Mouse (Mus musculus) cerebellum, postnatal 25 days (tissue): Measurements from ENCODE around the gene Prlh.

Experiments used
- DNase-seq, 2 experiments: peaks; one replicate each; pipeline ENCODE4 v3.0.0; 2021; ENCODE audit warnings: mixed read lengths in 2 of 2

The Prlh gene

DNA sequence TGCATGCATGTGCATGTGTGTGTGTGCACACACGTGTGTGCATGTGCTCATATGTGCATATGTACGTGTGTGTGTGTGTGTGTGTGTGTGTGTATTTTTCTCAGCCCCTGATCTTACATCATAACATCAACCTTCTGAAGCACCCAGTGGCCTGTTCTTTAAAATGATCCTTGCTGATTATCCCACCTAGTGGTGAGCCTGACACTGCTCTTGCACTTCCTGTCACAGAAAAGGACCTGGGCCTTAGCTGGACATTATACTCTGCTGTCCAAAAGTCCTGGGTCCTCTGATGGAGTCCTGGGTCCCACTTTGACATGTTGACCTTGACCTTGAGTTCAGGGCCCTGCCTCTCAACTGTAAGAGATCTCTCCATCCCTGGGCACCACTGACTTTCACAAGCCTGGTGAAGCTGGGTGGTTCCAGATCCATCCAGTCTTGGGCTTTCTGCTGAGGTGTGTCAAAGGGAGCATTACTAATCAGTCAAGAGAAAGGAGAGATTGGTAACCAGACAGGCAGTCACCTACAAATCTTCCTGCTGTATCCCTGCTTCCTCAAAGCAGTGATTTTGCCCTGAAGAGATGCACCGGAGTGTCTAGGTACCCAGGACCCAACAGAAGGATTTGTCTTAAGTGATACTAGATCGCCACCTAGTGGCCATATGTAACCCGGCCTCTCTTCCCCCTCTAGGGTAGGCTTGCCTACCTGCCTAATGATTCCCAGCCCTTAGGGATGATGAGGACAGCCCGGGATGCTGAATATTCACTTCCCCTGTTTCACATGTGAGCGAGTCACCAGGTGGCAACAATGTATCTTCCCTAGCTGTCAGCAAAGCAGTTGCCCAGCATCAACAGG lies 3.6 kb downstream of the Prlh start:
- peak; percentile 47 to 75 for DNase-seq

DNA sequence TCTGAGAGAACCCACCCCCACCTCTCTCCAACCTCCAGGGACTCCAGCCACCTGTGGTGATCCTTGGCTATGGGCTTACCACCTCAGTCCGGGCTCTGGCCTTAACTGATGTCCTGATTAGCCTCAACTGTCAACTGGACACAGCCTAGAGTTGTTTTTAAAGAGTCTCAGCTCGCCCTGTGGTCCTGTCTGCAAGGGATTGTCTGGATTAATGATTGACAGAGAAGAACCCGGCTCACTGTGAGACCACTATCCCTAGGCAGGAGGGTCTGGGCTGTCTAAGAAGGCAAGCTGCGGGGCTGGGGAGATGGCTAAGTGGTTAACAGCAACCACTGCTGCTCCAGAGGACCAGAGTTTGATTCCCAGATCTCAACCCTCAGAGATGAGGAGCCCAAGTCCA lies 9.6 kb downstream of the Prlh start:
- DNase-seq: no peak

DNA sequence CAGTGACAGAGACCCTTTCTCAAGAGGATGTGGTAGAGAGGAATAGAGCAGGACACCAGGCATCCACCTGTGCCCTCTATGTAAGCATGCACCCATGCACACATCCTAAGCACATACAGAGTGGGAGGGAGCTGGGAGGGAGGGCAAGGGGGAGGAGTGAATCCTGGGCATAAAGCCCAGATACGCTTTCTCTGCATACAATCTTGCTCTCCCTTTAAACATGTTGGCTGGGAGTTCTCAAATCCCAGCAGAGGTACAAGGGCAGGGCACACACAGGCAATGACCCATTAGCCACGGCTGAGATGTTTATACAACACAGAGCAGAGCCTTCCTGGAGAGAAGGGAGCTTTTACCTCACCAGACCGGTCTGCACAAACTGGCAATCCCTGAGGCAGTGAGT lies 10.1 kb downstream of the Prlh start:
- no peak for DNase-seq

DNA sequence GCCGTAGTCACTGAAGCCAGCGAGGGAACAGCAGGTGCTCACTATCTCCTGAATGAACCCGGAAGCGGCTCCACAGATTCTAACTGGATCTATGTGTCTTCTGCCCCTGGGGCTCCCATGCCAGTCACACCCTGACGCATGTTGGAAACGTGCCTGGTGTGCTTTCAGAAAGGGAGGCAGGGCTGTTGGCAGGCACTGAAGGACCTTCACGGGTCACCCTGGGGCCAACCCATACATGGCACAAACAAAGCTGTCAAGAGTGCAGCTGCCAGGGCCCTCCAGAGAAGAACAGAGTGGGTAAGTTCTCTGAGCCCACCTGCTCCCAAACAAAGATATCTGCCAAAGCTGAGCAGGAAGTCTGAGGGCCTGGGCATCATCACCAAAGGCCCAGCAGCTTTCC lies 14.7 kb downstream of the Prlh start:
- DNase-seq: no peak

DNA sequence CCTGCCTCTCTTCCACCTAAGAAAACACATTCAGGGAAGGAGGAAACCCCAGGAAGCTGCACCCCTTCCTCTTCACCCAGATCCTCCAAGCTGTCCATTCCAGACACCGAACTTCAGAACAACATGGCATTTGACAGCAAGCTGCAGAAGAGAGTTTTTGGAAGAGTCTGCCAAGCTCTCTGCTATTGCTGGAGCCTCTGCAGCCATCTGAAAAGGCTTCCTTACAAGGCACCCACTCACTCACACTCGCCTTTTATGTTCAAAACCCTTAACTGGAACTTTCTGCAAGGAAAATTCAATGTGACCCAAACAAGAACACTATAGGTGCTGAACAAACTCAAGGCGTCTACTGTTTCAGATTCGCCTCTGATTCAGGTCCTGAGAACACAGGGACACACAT lies 15.7 kb downstream of the Prlh start:
- DNase-seq: no peak

DNA sequence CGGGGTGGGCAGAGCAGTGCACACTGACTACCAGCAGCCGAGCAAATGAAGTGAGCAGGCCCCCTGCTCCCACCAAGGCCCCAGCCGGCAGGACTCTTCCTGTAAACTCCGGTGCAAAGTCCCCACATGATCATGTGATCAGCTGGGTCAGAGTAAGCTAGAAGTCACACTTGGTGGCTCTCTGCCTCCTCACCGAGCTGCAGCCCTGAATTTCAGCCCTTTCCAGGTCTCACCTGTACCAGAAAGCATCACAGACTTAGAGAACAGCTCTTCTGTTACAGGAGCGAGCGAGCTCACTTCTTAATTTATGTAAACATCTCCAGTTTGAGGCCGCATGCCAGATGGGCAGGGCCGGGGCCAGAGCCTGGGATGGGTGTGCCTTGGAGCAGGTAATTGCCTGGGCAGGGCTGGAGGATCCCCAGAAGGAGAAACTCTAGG lies 16.5 kb downstream of the Prlh start, which contains the start of gene Rab17:
Gene Rab17 (minus strand): TSS at position 315 of the 438 bp plus-strand sequence.
- no peak for DNase-seq

DNA sequence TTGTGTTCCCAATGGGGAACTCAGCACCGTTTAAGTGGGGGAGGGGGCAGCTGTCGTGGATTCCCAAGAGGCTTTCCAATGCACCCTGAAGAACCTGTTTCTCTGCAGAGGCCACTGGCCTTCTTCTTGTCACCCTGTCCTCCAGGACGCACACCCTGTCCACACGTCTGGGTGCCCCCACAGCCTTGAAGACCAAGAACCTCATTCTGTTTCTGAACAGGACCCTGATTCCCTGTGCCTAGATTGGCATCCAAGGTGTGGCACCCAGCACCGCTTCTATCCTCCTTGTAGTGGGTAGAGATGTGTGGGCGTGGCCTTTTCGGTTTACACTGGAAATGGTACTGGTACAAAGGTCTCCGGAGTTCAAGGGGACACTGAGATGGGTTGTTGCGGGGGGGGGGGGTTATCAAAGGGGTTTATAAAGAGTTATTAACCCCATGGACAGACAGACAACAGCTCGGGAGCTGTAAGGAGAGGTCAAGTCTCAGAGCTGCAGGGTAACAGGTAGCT lies 17.0 kb downstream of the Prlh start:
- DNase-seq: no peak

DNA sequence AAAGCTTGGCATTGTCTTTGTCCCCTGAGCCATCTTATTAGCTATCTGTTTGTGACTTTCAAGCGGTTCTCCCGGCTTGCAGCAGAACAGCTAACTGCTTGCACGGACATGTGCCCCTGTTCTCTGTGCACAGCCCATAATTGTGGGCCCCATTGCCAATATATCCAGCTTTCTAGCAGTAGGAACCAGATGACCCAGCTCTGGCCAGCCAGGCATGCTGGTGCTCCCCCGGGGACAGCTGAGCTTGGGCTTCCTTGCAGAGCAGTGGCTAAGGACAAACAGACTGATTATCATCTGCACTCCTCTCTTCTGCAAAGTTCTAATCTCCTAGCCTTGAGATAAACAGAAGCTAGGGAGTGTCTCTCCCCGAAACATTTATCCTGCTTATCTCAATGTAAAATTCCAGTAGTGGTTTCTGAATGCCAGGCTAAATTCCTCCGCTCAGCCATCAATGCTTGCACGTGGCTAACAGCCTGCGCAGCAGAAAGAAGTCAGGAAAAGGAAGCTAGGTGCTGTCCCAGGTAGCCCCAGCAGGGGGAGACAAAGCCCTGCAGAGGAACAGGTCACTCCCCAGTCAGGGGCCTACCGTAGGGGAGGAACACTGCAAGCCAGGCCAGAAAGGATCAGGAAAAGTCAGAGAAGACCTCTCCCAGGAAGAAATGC lies 20.1 kb downstream of the Prlh start:
- DNase-seq: peak; percentile 93 to 96

DNA sequence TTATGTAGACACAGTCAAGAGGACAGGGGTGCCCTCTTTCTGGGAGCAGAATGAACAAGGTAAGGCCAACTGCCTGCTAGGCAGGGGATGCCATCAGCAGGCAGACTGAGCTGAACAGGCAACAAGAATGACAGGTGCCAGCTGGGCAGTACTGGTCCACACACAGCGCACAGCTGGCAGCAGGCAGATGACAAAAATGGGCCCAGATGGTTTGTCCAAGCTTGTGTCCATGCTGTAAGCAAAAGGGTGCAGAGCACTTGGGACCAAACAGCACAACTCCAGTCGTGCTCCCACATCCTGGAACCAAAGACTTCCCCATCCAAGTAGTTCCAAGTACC lies 20.6 kb downstream of the Prlh start:
- DNase-seq: no peak

DNA sequence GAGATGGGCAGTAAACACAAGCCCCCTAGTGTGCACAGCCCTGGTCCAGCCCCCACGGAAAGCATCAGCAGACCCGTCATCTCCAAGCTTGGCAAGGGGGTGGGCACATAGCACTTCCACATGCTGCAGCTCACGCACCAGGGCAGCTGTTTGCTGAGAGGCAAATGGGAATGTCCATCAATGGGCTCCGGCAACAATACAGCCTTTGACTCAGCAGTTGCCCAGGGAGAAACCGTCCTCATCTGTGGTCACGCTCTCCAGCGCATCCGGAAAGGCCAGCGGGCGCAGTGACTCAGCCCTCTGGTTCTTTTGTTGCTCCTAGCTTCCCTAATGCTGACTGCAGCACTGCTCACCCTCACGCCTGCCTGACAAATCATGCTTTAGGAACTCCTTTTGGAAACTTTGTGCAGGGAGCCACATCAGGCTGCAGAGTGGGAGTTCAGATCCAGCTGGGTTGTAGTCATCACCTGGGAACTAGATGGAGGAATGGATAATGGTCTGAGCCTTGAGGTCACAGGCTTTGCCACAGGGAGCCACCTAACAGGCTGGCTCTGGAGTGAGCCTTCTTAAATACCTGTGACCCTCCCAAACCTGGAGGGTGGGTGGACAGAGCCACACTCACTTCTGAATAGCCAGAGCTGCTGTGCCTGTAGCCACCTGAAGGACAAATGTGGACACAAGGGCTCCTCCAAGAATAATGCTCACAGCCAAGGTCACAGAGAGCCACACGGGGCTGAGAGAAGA lies 22.2 kb downstream of the Prlh start:
- DNase-seq: peak in 1 of 2 experiments; percentile 35

DNA sequence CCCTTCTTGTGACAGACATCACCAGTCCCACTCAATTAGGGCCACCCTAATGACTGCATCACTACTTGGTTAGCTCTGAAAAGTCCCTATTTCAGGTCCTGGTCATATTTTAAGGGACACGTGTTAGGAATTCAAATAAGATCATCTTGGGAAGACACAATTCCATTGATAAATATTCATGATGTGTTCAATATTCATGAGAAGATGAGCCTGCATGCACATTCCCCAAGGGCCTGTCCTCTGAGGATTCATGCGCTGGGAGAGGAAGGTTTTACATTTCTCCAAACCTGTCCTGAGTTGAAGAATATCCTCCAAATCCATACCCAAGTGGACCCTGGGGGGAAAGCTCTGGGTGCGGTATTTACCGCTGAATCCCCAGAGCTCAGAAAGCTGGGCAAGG lies 23.1 kb downstream of the Prlh start:
- DNase-seq: no peak

DNA sequence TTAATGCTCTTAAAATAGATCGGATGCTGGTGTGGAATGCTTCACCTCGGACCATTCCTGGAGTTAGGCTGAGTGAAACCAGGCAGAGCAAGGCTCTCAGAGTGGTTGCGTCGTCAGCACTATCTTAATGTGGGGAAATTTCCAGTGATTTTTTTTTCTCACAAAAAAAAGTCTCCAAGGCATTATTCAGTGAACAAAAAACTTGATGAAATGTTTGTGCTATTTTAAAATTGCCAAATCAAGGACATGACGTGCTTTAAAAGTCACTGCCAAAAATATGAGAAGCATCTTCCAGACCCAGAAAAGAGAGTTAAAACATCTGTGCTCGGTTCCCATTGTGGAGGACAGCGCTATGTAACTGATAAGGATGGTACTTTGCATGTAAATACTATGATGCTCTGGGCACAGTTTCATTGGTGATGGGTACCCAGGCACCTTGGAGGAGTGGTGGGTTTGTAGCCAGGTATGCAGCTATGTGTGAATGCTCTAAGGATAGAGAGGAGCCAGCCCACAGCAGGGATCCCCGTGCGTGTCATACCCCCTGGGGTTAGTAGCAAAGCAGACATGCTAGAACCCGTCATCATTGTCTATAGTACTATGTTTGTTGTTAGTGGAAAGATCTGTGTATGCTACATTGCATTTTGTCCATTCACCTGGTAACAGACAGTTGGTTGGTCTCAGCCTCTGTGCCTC lies 27.9 kb downstream of the Prlh start:
- no peak for DNase-seq

DNA sequence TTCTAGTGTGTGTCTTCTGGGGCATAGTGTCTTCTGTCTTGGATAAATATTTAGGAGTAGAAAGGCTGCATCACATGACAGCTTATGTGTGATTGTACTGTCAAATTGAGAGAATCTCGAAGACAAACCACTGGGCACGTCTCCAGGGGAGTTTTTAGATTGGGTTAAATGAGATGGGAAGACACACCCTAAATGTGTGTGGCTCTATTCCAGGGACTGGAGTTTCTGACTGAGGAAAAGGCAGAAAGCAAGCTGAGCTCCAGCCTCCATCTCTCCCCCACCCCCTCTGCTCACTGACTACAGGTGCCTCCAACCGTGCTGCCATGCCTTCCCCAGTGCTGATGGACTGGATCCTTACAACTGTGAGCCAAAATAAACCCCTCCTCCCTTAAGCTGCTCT lies 28.4 kb downstream of the Prlh start:
- no peak for DNase-seq

DNA sequence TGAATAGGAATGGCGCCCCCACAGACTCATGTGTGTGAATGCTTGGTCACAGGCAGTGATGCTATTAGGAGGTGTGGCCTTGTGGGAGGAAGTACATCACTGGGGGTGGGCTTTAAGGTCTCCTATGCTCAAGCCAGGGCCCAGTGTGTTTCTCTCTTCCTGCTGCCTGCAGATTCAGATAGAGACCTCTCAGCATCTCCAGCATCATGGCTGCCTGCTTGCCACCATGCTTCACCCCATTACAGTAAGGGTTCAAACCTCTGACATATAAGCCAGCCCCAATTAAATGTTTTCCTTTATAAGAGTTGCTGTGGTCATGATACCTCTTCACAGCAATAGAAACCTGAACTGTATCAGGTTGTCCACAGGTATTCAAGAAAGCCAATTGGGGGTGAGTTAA lies 43.0 kb downstream of the Prlh start:
- no peak for DNase-seq

DNA sequence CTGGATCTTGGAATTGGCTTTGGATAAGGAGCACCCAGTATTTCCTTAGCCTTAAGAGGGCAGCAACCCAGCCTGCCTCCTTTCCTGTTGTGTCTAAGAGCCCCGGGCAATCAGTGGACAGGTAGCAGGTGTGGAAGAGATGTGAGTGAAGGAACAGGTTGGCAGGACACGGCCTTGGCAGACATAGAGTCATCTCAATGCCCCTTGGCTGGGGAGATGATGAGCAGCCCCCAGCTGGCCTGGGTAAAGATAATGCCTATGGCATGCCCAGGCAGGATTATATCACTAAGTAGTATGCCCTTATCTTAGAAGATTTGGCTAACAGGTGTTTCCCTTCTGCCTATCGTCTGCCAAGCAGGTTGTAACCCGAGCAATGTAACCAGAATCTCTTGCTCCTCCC lies 44.2 kb downstream of the Prlh start:
- no peak for DNase-seq

DNA sequence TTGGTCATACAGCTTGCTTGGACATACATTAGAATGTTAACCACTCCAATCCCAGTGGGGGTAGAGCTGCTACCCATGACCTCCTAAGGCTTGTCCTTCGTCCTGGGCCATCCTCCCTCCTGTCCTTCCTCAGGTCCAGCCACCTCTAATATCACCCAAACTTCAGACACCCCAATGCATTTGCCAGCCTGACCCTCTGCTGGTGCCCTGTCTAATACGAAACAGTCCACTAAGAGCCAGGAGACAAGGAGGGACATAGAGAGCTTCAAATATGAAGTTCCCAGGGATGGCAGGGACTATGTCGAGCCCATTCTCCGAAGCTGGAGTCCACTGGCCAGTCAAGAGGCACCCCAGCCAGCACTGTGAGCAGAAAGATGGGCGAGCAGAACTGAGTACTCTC lies 44.7 kb downstream of the Prlh start:
- DNase-seq: no peak

DNA sequence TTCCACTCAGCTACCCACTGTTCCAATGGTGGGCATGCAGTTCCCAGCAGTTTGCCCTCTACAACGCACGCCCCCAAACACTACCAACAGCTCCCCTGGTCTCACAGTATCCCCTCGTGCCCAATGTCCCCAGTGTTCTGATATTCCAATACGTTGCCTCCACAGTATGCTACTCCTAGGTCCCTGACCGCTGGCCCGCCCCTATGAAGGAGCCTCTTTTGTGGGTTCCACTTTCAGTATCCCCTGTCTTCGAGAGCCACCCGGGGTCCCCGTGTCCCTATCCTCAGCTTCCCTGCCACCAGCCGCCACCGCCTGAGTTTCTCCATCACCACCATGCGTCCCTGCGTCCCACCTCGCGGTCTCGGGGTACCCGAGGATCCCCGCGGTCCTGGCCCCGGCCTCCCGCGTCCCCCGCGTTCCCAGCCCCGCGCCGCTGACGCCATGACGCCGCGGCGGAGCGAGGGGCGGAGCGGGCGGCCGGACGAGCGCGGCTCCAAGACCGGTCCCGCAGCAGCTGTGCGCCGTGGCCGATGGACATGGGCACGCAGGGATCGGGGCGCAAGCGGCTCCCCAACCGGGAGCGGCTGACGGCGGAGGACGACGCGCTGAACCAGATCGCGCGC lies 45.5 kb downstream of the Prlh start, which contains the start of gene Lrrfip1:
Gene Lrrfip1 (plus strand): TSS at position 470 of the 623 bp plus-strand sequence.
- DNase-seq: peak; percentile 70 to 77

DNA sequence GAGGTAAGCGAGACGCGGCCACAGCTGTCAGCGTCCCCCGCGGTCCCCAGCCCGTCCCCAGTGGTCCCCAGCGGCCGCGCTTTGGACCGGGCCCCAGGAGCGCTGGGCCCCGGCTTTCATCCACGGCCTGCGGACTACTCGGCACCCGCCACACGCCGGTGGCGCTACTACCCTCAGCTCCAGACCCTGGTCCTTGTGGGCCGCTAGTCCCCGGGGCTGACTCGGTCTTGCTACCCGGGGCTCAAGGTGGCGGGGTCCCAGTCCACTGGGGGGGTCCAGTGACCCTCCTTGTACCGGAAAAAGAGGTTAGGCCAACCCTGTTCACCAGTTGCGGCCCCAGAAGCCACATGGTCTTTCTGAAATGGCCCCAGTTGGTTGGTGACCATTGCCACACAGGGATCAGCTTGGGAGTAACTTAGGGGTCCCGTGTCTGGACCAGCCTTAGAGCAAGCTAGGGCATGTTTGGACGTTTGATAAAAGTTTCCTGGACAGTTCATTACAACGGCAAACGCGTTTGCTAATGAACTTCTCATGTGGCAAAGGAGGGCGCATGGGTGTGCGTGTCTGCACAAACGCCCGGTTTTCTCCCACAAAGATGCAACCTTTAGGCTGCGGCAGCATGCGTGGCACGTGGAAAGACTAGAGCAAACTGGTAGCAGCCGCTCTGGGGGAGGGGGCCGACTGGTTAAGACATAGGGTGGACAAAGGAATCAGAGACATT lies 46.1 kb downstream of the Prlh start:
- peak in 1 of 2 experiments; percentile 21 for DNase-seq

DNA sequence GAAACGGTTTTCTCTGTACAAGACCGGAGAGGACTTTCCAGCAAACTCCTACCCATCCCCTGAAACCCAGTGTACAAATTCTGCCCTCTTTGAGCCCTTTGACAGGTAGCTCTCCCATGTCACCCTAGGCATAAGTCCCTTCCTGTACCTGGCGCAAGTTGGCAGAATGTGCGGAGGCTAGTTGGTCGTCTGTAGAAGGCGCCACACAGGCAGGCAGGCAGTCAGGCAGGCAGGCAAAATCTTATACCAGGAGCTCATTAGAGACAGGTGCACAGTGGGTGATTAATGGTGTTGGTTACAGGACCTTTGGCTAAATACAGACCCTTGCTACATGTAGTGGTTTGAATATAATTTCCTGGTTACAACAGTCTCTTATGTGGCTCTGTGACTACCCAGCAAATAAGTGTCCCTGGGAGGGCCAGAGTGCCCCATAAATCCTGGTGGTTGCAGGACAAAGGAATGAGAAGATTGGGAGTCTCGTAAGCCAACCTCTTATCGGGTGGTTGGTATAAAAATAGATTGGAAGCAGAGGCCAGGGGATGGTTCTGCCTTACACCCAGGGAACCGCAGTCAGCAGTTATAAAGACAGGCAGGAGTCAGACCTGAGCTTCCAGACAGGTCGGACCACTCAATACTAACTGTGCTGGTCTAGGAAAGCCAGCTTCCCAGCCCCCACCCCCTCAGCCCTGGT lies 47.1 kb downstream of the Prlh start:
- no peak for DNase-seq

DNA sequence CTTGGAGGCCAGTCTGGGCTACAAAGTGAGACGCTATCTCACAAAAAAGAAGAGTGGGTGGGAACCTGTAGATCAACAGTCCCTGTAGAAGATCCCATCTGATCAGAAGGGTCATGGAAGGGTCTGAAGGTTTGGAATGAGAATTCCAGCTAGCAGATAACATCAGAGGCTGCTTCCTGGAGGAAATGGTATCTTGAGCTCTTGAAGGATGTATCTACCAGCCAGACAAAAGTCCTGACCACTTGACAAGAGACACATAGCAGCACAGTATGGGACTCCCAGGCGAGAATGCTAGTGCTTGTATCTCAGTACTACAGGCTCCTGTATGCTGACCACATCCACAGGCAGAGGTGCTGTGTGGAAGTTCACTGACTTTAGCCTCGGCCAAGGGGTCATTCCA lies 48.2 kb downstream of the Prlh start:
- DNase-seq: no peak
